8 mouse cellular contexts compared by ENCODE assay signal in the genomic region with DNA sequence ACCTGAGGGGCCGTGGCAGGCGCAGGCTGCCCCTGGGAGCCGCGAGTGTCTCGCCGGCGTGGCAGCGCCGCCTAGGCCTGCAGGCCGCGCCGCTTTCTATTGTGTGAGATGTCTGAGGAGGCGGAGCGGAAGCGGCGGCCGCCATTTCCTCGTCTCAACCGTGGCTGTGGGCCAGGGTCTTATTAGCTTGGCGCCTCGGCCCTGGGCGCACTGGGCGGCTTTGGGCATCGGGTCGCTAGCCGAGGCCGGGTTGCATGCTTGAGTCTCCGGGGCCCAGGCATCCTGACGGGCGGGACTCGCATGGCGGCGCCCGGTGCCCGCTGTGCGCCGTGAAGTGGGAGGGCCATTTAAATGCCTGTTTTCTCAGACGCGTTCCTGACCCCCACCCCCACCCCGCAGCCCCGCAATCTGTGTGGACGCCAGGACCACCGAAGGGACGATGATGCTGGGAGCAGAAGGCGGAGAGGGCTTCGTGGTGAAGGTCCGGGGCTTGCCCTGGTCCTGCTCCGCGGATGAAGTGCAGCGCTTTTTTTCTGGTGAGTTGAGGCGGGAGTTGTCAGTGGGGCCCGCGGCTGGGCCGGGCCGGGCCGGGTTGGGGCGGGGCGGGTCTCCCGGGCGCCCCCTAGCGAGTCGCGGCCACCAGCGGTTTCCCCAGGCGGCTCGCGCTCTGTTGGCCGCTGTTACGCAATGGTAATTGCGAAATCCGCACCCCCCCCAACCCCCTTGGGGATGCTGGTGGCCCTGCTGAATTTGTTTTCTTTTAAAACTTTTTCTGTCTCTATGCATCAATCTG. TPM values are rescaled to one million over a fixed set of nuclear protein-coding genes. Genes with fewer than 3 reads are reported as not detected.
DNase-seq lines count a peak whose midpoint lies in the region; ATAC-seq lines count a peak whose summit lies in the region.

No protein-coding gene starts in this region.

- H3K9me3 ChIP-seq in hindbrain, embryonic 15.5 days, result no peaks in the 10 kb centered on the region

- H3K36me3 ChIP-seq in hindbrain, embryonic 15.5 days, result peaks cover 18% of the 10 kb centered on the region

- WGBS in hindbrain, embryonic 15.5 days, result under 1% methylated on average over 61 of the region's 71 CpGs

- H3K27me3 ChIP-seq in hindbrain, embryonic 15.5 days, result no peaks in the 10 kb centered on the region

- H3K4me1 ChIP-seq in hindbrain, embryonic 15.5 days (replicated peaks), result peaks cover 34% of the 10 kb centered on the region

- H3K27ac ChIP-seq in hindbrain, embryonic 15.5 days (replicated peaks), result peak overlapping the region; percentile 99

- DNase-seq in T-cell, adult 2 months (ENCODE audit: low spot score), result peak; percentile 83
- peak; percentile 74 to 83 for DNase-seq in cerebellum, postnatal 36 days
- DNase-seq in frontal cortex, postnatal 36 days (ENCODE audit: low spot score in 2 of 2), result peak; percentile 75 to 78
- DNase-seq in left cerebral cortex, adult 11 months (ENCODE audit: low spot score), result peak; percentile 67
- DNase-seq in lung, postnatal 4 days, result peak; percentile 92
- DNase-seq in retina, postnatal 1 day, result peak; percentile 83
- DNase-seq in urinary bladder, adult 18-20 months (ENCODE audit: low spot score in 2 of 2), result peak; percentile 83 to 84

- H3K9ac ChIP-seq in hindbrain, embryonic 15.5 days, result peak overlapping the region; percentile 100

- ATAC-seq in hindbrain, embryonic 15.5 days (ENCODE audit: low FRiP score, low read depth), result peak; percentile 79

- H3K4me2 ChIP-seq in hindbrain, embryonic 15.5 days, result peak overlapping the region; percentile 90

- peak overlapping the region; percentile 98 for H3K4me3 ChIP-seq in hindbrain, embryonic 15.5 days

RNA-seq across cellular contexts. Expression of gene Hnrnph1, which starts 1.3 kb away (rescaled TPM):
- 418 and 450 TPM in 2 replicates for polyA plus RNA-seq in hindbrain, embryonic 15.5 days (2015; fragmentation: Nextera tagmentation; extraction: Ambion mirVana)

RNA-seq across cellular contexts. Expression of gene Cby3, which starts 23.8 kb away (rescaled TPM):
- polyA plus RNA-seq in hindbrain, embryonic 15.5 days (2015; fragmentation: Nextera tagmentation; extraction: Ambion mirVana), result 1.1 and 1.8 TPM in 2 replicates

RNA-seq across cellular contexts. Expression of gene Canx, which starts 52.6 kb away (rescaled TPM):
- polyA plus RNA-seq in hindbrain, embryonic 15.5 days (2015; fragmentation: Nextera tagmentation; extraction: Ambion mirVana), result 281 and 284 TPM in 2 replicates

RNA-seq across cellular contexts. Expression of gene Rufy1, which starts 52.8 kb away (rescaled TPM):
- polyA plus RNA-seq in hindbrain, embryonic 15.5 days (2015; fragmentation: Nextera tagmentation; extraction: Ambion mirVana), result 23.2 and 29.3 TPM in 2 replicates

Comparison
In these comparisons a context has a peak if more than half of its experiments do, and no peak if none do; other contexts are left out.
1. Peak in every context shown above with its lines: DNase-seq, ATAC-seq, H3K4me3 ChIP-seq and H3K27ac ChIP-seq.